Mouse (Mus musculus): Measurements from ENCODE around the gene Dst. TPM values are rescaled to one million over a fixed set of nuclear protein-coding genes. Genes with fewer than 3 reads are reported as not detected.

Gene Dst
- polyA plus RNA-seq, 1 experiment from 2014 or later: 15.6 TPM

DNA sequence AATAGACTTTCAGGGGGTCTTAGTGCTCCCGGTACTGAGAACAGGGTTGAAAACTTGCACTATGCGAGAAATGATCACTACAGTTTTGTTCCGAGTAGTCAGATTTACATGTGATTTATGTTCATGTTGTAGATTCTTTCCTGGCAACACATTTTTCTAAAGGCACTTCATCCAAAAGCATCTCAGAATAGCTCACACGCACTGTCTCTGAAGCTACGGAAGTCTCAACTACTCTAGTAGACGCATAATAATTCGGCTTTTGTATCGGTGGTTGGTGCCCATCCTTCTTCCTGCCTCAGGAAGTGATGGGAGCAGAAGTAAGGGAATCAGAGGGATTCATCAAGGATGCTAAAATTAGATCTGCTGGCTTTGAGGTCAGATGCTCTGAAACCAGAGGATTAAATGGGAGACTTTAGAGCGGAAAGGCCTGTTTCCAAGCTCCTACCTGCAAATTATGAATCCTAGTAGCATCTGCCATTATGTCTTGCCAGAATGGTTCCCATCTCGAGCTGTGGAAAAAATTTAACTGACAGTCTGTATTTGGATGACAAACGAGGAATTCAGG, 32.4 kb downstream of the Dst start:
- H3K4me2 ChIP-seq: no peak overlapping the region
- no peak overlapping the region for H3K27ac ChIP-seq (ENCODE audit: low read depth)
- DNase-seq (no peak), ATAC-seq (ENCODE audit: insufficient read depth) (no peak)
- no peaks in the 10 kb centered on the region for H3K4me1 ChIP-seq (ENCODE audit: insufficient read depth)
- H3K4me3 ChIP-seq (ENCODE audit: low read depth, low read length): no peak overlapping the region
- TF ChIP-seq CTCF (IDR thresholded peaks at IDR 0.05; ENCODE audit: low read depth): no peak
- no peak overlapping the region for H3K9ac ChIP-seq
- H3K36me3 ChIP-seq (ENCODE audit: insufficient read depth): no peaks in the 10 kb centered on the region
- no peaks in the 10 kb centered on the region for H3K27me3 ChIP-seq (ENCODE audit: insufficient read depth, low read length)
- no peaks in the 10 kb centered on the region for H3K9me3 ChIP-seq (ENCODE audit: low read depth, low read length)
- 74% methylated on average over 11 of the region's 11 CpGs for WGBS

DNA sequence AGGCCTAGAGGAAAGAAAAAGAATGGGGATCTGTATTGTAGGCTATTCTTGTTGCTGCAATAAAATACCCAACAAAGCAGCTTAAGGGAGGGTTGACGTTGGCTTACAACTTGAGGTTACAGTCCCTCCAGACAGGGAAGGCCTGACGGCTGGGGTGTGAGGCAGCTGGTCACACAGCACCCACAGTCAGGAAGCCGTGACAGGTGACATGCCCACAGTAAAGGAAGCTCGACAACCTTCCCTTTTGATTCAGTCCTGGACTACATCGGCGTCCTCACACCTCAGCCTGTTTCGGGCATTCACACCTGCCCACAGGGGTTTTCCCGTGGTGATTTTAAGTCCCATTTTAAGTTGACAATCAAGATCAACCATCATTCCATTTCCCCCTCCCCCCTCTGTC, 34.6 kb downstream of the Dst start:
- H3K4me3 ChIP-seq (ENCODE audit: low read depth, low read length): no peak overlapping the region
- TF ChIP-seq CTCF (IDR thresholded peaks at IDR 0.05; ENCODE audit: low read depth): no peak
- no peaks in the 10 kb centered on the region for H3K27me3 ChIP-seq (ENCODE audit: insufficient read depth, low read length)
- H3K4me1 ChIP-seq (ENCODE audit: insufficient read depth): no peaks in the 10 kb centered on the region
- ATAC-seq (ENCODE audit: insufficient read depth) (no peak), DNase-seq (no peak)
- H3K9ac ChIP-seq: no peak overlapping the region
- no peak overlapping the region for H3K4me2 ChIP-seq
- no peaks in the 10 kb centered on the region for H3K36me3 ChIP-seq (ENCODE audit: insufficient read depth)
- H3K27ac ChIP-seq (ENCODE audit: low read depth): no peak overlapping the region
- WGBS: 87% methylated on average over 8 of the region's 8 CpGs
- H3K9me3 ChIP-seq (ENCODE audit: low read depth, low read length): no peaks in the 10 kb centered on the region

GRCm38 (mm10) chr1:33943943-33944342, 35.9 kb downstream of the Dst start:
- TF ChIP-seq CTCF (IDR thresholded peaks at IDR 0.05; ENCODE audit: low read depth): peak; percentile 20; the same call in 1 of the 2 replicates
- H3K36me3 ChIP-seq (ENCODE audit: insufficient read depth): no peaks in the 10 kb centered on the region
- no peak for DNase-seq

GRCm38 (mm10) chr1:33944977-33945750, 37.1 kb downstream of the Dst start:
- Histone ChIP-seq H3K9me3 (ENCODE audit: low read depth, low read length) (no peaks in the 10 kb centered on the region), H3K27ac (ENCODE audit: low read depth) (no peak overlapping the region), H3K4me2 (peak overlapping the region; percentile 40), H3K4me3 (ENCODE audit: low read depth, low read length) (no peak overlapping the region), H3K27me3 (ENCODE audit: insufficient read depth, low read length) (no peaks in the 10 kb centered on the region), H3K4me1 (ENCODE audit: insufficient read depth) (no peaks in the 10 kb centered on the region), H3K36me3 (ENCODE audit: insufficient read depth) (no peaks in the 10 kb centered on the region), H3K9ac (no peak overlapping the region)
- TF ChIP-seq CTCF (IDR thresholded peaks at IDR 0.05; ENCODE audit: low read depth): no peak
- peak; percentile 72 for DNase-seq
- ATAC-seq (ENCODE audit: insufficient read depth): peak; percentile 83
- 46% methylated on average over 17 of the region's 17 CpGs for WGBS

More at GRCm38 (mm10) chr1:33943943-33944342, 35.9 kb downstream of the Dst start:
- Histone ChIP-seq H3K27ac (ENCODE audit: low read depth) (no peak overlapping the region), H3K4me3 (ENCODE audit: low read depth, low read length) (no peak overlapping the region), H3K4me1 (ENCODE audit: insufficient read depth) (no peaks in the 10 kb centered on the region), H3K4me2 (no peak overlapping the region), H3K9ac (no peak overlapping the region), H3K9me3 (ENCODE audit: low read depth, low read length) (no peaks in the 10 kb centered on the region), H3K27me3 (ENCODE audit: insufficient read depth, low read length) (no peaks in the 10 kb centered on the region)
- 66% methylated on average over 2 of the region's 2 CpGs for WGBS
- ATAC-seq (ENCODE audit: insufficient read depth): no peak

GRCm38 (mm10) chr1:33945756-33946155, 37.7 kb downstream of the Dst start:
- Histone ChIP-seq H3K9ac (no peak overlapping the region), H3K9me3 (ENCODE audit: low read depth, low read length) (no peaks in the 10 kb centered on the region), H3K36me3 (ENCODE audit: insufficient read depth) (no peaks in the 10 kb centered on the region), H3K27ac (ENCODE audit: low read depth) (no peak overlapping the region), H3K4me3 (ENCODE audit: low read depth, low read length) (no peak overlapping the region), H3K27me3 (ENCODE audit: insufficient read depth, low read length) (no peaks in the 10 kb centered on the region), H3K4me1 (ENCODE audit: insufficient read depth) (no peaks in the 10 kb centered on the region), H3K4me2 (no peak overlapping the region)
- DNase-seq (no peak), ATAC-seq (ENCODE audit: insufficient read depth) (no peak)
- 88% methylated on average over 6 of the region's 6 CpGs for WGBS
- no peak for TF ChIP-seq CTCF (IDR thresholded peaks at IDR 0.05; ENCODE audit: low read depth)

DNA sequence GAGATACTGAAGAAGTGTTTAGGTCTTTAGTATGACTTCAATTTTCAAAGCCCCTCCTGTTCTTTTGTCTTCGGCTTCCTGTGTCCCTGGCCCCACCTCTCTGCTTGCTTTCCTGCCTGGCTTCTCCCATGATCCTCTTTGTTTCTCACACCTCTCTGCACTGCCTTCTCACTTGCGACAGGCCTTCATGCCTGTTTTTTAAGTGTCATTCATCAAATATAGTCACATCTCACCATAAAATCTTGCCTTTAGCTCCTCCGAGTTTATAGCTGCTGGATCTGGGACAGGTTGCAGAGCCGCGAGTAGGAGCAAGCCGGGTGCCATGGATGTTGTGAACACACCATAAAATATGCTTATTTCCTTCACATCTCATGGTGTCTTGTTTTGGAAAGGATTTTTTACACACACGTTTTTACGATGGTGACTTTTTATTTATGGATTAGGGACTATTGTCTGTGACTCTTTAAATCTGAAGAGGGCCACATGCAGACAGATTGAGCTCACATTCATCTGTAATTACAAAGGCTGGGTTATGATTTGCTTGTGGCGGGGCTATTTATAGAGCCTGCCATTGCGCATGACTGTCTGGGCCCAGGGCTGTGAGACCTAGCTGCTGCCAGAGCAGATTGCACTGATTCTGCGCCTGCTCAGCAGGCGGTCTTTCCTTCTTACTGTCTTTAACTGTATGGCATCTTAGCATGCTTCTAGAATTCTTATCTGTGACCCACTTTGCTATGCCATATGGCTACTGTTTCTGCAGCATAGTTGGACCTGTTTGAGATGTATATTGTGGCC, 38.8 kb downstream of the Dst start:
- Histone ChIP-seq H3K4me3 (ENCODE audit: low read depth, low read length) (no peak overlapping the region), H3K4me2 (no peak overlapping the region), H3K27ac (ENCODE audit: low read depth) (no peak overlapping the region), H3K36me3 (ENCODE audit: insufficient read depth) (no peaks in the 10 kb centered on the region), H3K9me3 (ENCODE audit: low read depth, low read length) (no peaks in the 10 kb centered on the region), H3K4me1 (ENCODE audit: insufficient read depth) (no peaks in the 10 kb centered on the region), H3K9ac (no peak overlapping the region), H3K27me3 (ENCODE audit: insufficient read depth, low read length) (no peaks in the 10 kb centered on the region)
- ATAC-seq (ENCODE audit: insufficient read depth): no peak
- DNase-seq: no peak
- WGBS: 73% methylated on average over 12 of the region's 12 CpGs
- TF ChIP-seq CTCF (IDR thresholded peaks at IDR 0.05; ENCODE audit: low read depth): no peak

DNA sequence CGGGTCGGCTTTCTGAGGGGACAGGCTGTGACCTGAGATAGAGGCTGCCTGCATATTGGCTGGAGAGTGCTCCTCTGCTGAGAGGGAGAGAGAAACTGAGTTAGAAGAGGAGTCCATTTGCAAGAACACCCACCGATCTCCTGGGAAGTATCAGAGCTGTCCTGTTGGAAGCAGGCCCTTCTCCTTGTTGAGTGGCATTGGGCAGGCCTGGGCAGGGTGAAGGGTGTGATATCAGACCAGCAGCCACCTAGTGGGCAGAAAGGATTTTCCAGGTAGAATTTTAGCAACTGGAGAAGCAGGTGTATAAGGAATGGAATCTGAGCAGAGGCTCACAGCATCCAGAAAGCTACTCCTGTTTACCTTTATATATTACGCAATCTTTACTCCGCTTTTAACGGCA, 39.8 kb downstream of the Dst start:
- no peak for ATAC-seq (ENCODE audit: insufficient read depth)
- no peaks in the 10 kb centered on the region for H3K4me1 ChIP-seq (ENCODE audit: insufficient read depth)
- no peak overlapping the region for H3K4me2 ChIP-seq
- no peak overlapping the region for H3K27ac ChIP-seq (ENCODE audit: low read depth)
- TF ChIP-seq CTCF (IDR thresholded peaks at IDR 0.05; ENCODE audit: low read depth): peak; percentile 42
- no peak overlapping the region for H3K9ac ChIP-seq
- no peaks in the 10 kb centered on the region for H3K9me3 ChIP-seq (ENCODE audit: low read depth, low read length)
- no peaks in the 10 kb centered on the region for H3K27me3 ChIP-seq (ENCODE audit: insufficient read depth, low read length)
- DNase-seq: peak; percentile 36
- WGBS: 73% methylated on average over 6 of the region's 6 CpGs
- no peaks in the 10 kb centered on the region for H3K36me3 ChIP-seq (ENCODE audit: insufficient read depth)
- no peak overlapping the region for H3K4me3 ChIP-seq (ENCODE audit: low read depth, low read length)
